Mouse (Mus musculus) testis, postnatal 10 days (tissue): ENCODE data around the gene Gm12888.
"Not testable (repeated sequence)": the region's sequence is repeated elsewhere in the genome, so short reads cannot be mapped to it uniquely, and the experiment has no call there.

Experiments used
- DNase-seq: peaks from one replicate; pipeline ENCODE4 v3.0.0; 2021; ENCODE audit warnings: low spot score

The Gm12888 gene

DNA sequence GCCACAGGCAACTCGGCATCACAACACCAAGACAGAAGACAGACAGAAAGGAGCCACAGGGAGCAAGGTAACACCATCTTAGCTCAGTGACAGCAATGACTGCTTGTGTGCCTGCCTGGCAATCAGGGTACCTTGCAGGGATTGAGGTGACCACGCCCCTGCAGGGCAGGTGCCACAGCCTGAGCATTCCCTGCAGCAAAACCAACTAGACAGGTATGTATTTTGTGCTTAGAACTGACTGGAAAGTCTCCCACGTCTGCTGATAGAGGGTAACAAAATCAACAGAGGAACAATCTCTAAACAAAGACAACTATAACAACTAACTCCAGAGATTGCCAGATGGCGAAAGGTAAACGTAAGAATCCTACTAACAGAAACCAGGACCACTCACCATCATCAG, at the start of gene Gm12888:
Gm12888 (minus strand) TSS at position 101 of the 400 bp plus-strand sequence.
- DNase-seq, result not testable (repeated sequence)
